Mouse (Mus musculus): ENCODE results near the gene Map3k6.
A peak's percentile ranks its signal among the peaks of the same experiment; 100 is the strongest.

Map3k6 gene

GRCm38 (mm10) chr4:133217641-133218040 is 23.0 kb upstream of the Map3k6 start:
- DNase-seq (ENCODE audit: low spot score): peak; percentile 55

GRCm38 (mm10) chr4:133218745-133219144 is 21.9 kb upstream of the Map3k6 start:
- no peak for DNase-seq (ENCODE audit: low spot score)

GRCm38 (mm10) chr4:133220656-133221055 is 20.0 kb upstream of the Map3k6 start:
- DNase-seq (ENCODE audit: low spot score): no peak

- no peak for DNase-seq (ENCODE audit: low spot score)
These were observed 18.9 kb upstream of the Map3k6 start for GRCm38 (mm10) chr4:133221701-133222100.

- no peak for DNase-seq (ENCODE audit: low spot score)
These were observed 16.7 kb upstream of the Map3k6 start for GRCm38 (mm10) chr4:133223875-133224274.

GRCm38 (mm10) chr4:133226073-133226472 is 14.5 kb upstream of the Map3k6 start:
- DNase-seq (ENCODE audit: low spot score): no peak

GRCm38 (mm10) chr4:133227636-133228035 is 13.0 kb upstream of the Map3k6 start:
- no peak for DNase-seq (ENCODE audit: low spot score)

- DNase-seq (ENCODE audit: low spot score): no peak
These were observed 11.0 kb upstream of the Map3k6 start for GRCm38 (mm10) chr4:133229582-133229981.

- DNase-seq (ENCODE audit: low spot score): no peak
These were observed 7.2 kb upstream of the Map3k6 start for GRCm38 (mm10) chr4:133233285-133233976.

DNA sequence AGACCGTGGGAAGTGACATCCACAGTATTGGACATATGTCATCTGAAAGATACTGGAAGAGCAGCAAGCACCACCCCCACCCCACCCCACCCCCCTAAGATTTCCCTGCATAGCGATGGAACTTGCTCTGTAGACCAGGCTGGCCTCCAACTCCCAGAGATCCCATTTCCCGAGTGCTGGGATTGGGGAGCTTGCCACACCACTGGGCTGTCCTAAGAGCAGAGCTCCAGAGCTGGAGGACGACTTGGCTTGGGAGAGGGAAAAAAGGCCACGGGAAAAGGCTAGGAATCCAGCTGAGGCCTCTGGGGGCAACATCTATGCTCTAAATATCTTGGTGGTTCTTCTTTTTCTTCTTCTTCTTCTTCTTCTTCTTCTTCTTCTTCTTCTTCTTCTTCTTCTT is 5.8 kb upstream of the Map3k6 start:
- no peak for DNase-seq (ENCODE audit: low spot score)

- DNase-seq (ENCODE audit: low spot score): no peak
These were observed 5.2 kb upstream of the Map3k6 start for GRCm38 (mm10) chr4:133235415-133235814.

DNA sequence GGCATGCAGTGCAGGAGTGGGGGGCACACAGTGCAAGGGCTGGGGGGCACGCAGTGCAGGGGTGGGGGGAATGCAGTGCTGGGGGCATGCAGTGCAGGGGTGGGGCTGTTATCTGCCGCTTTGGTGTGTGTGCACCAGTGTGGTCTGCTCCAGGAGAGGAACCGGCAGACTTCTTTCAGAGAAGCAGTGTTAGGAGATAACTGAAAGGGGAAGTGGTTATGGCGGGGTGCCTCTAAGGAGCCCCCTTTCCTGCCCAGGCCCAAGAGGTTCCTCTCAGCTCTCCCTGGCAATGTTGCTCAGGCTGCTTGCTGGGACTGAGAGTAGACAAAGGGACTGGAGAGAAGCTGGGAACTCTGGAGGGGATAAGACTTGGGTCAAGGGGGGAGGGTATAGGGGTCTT is 2.7 kb upstream of the Map3k6 start:
- DNase-seq (ENCODE audit: low spot score): no peak

DNA sequence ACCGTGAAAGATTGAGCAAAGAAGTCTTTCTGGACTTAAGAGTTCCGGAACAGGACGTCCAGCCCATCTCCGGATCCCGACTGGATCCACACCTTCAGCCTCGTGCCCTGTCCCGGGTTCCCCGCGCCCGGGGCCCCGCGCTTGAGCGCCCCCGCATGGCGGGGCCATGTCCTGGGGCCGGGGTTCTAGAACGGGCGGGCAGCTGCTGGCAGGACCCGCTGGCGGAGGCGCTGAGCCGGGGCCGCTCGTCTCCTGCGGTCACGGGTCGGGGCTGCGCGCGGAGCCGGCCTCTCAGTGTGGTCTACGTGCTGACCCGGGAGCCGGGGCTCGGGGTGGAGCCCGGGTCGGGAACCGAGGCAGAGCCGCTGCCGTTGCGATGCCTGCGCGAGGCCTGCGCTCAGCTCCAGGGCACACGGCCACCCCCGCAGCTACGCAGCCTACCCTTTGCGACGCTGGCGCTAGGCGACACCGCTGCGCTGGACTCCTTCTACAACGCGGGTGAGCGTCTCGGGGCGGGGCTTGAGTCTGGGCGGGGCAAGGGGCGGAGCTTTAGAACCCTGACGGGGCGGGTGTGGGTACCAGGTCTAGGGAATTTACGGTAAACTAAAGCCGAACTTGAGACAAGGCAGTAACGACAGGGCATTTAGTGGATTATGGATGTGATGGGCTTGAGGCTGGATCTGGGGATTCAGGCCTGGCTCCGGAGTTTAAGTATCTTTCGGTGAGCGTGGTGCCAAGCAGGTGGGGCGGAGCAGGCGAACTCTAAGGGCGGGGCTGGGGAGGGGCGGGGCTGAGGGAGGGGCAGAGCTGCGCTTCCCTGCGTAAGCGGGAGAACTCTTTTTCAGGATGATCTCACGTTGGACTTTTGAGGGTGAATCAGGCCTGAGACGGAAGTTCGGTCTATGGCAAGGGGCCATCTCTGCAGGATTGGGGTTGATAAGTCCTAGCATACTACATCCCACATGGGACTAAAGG is 603 bp downstream of the Map3k6 start:
- DNase-seq (ENCODE audit: low spot score): peak; percentile 75

- no peak for DNase-seq (ENCODE audit: low spot score)
These were observed 1.3 kb downstream of the Map3k6 start for GRCm38 (mm10) chr4:133241910-133242309.

GRCm38 (mm10) chr4:133242710-133243109 is 2.1 kb downstream of the Map3k6 start:
- DNase-seq (ENCODE audit: low spot score): no peak

DNA sequence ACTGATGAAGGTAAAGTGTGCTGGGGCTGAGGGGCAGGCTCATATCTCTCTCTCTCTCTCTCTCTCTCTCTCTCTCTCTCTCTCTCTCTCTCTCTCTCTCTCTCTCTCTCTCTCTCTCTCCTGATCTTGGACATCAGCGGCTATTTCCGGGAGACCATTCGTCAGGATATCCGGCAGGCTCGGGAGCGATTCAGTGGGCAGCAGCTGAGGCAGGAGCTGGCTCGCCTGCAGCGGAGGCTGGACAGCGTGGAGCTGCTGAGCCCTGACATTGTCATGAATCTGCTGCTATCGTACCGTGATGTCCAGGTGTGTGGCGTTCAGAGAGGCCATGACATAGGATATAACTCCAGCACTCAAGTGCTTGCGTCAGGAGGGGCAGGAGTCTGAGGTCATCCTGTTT is 2.9 kb downstream of the Map3k6 start:
- no peak for DNase-seq (ENCODE audit: low spot score)

- no peak for DNase-seq (ENCODE audit: low spot score)
These were observed 3.7 kb downstream of the Map3k6 start for GRCm38 (mm10) chr4:133244289-133244688.

GRCm38 (mm10) chr4:133247072-133247471 is 6.5 kb downstream of the Map3k6 start:
- no peak for DNase-seq (ENCODE audit: low spot score)

GRCm38 (mm10) chr4:133247806-133248449 is 7.3 kb downstream of the Map3k6 start:
- DNase-seq (ENCODE audit: low spot score): peak; percentile 42

DNA sequence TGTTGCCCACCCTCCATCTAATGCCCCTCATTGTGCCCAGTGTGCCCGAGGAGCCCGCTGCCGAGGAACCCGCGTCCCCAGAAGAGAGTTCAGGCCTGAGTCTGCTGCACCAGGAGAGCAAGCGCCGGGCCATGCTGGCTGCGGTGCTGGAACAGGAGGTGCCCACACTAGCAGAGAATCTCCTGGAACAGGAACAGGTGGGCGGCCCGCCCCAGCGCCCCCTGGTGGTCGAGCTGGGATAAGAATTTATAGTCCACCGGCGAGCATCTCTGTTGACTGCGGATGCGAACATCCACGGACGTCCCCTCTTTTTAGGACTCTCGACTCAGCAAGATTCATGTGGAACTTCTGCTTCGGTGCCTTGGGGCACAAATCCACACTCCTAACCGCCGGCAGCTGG is 10.0 kb downstream of the Map3k6 start:
- peak; percentile 78 for DNase-seq (ENCODE audit: low spot score)

DNA sequence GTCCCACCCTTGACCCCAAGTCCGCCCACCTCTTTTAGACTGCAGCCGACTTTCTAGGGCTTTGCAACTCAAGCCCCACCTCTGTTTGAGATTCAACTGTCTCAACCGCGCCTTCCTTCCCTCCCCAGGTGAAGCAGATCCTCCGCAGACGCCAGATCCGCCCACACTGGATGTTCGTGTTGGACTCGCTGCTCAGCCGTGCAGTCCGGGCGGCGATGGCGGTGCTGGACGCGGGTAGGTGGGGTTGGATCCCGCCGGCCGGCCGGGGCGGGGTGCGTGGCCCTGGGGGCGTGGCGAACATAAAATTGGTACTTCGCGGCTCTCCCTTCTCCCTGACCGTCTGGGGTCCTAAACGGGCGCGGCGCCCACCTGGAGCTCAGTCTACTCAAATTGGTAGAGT is 10.6 kb downstream of the Map3k6 start:
- DNase-seq (ENCODE audit: low spot score): no peak

GRCm38 (mm10) chr4:133252089-133252488 is 11.5 kb downstream of the Map3k6 start:
- no peak for DNase-seq (ENCODE audit: low spot score)

DNA sequence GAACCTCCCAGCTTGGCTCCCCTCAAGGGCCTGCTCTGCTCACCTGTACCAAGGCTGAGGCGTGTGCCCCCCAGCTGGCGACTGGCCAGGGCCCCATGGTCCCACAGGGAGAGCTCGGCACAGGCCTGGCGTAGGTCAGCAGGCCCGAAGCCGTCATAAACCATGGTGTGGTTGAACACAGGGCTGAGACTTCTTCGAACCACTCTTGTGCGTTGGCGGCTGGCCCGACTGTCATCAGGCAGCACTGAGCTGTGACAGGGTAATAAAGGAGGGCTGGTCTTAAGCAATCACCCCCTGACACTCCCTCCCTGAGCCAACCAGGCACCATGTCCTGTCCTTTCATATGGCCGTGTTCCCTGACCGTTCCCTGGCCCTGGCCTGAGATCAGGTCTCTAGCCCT is 12.8 kb downstream of the Map3k6 start:
- no peak for DNase-seq (ENCODE audit: low spot score)

All from spleen, adult 12 weeks (tissue).